Mouse (Mus musculus): ENCODE measurements around the gene Ccno.

DNA sequence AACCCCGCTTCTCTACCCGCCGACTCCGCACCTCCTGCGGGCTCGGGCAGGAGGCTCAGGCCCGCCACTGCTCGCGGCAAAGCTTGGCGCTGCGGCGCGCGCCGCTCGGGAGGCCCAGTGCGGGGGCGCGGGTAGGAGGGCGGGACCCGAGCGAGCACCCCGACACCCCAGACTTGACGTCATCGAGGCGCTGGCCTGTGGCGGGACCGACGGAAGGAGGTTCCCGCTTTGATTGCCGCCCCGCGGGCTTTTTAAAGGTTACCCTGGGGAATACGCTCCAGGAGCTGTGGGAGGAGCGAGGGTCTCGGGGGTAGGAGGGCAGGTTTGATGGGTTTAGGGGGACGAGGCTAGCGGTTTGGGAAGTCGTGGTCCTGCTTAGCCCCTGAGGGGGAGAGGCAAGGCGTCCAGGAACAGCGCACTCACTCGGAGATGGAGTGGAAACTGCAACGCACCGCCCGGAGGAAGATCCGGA is 47.4 kb downstream of the Ccno start, which contains the start of gene Cdc20b:
- TF ChIP-seq POLR2A (IDR thresholded peaks at IDR 0.05; ENCODE audit: low read depth, low read length), result no peak
- TF ChIP-seq CTCF (IDR thresholded peaks at IDR 0.05; ENCODE audit: extremely low read depth, insufficient read length, insufficient replicate concordance, low read depth, low read length), result no peak
